Mouse (Mus musculus) embryonic facial prominence, embryonic 12.5 days (tissue): ENCODE measurements around the gene Aftph. TPM values are rescaled to one million over a fixed set of nuclear protein-coding genes. Genes with fewer than 3 reads are reported as not detected.

ENCODE experiments used
- ATAC-seq: fragments of 200-750 bp; cut with Nextera tagmentation; 2 replicates; pipeline ENCODE4 v1.8.0; 2017; ENCODE audit not compliant: insufficient number of reproducible peaks, insufficient read depth, low FRiP score, low TSS enrichment
- H3K27ac ChIP-seq: fragments of 300-500 bp; sonication (generic); 2 replicates; pipeline ENCODE4 v1.5.1; 2016; ENCODE audit warnings: mild to moderate bottlenecking
- H3K27me3 ChIP-seq: fragments of 300-500 bp; sonication (generic); 2 replicates; pipeline ENCODE4 v1.6.1; 2016; ENCODE audit warnings: mild to moderate bottlenecking, moderate library complexity
- H3K36me3 ChIP-seq: fragments of 300-500 bp; sonication (generic); 2 replicates; pipeline ENCODE4 v1.6.1; 2016; ENCODE audit warnings: mild to moderate bottlenecking
- H3K4me1 ChIP-seq: fragments of 300-500 bp; sonication (generic); 2 replicates; pipeline ENCODE4 v1.6.1; 2016
- H3K4me2 ChIP-seq: fragments of 300-500 bp; sonication (generic); replicated peaks from 2 replicates; pipeline ENCODE4 v1.6.1; 2016; ENCODE audit warnings: mild to moderate bottlenecking, moderate library complexity
- H3K4me3 ChIP-seq: fragments of 300-500 bp; sonication (generic); 2 replicates; pipeline ENCODE4 v1.5.1; 2016; ENCODE audit warnings: mild to moderate bottlenecking
- H3K9ac ChIP-seq: fragments of 300-500 bp; sonication (generic); 2 replicates; pipeline ENCODE4 v1.6.1; 2016; ENCODE audit warnings: mild to moderate bottlenecking, moderate library complexity
- H3K9me3 ChIP-seq: fragments of 300-500 bp; sonication (generic); 2 replicates; pipeline ENCODE4 v1.6.1; 2016; ENCODE audit warnings: mild to moderate bottlenecking, moderate library complexity
- WGBS: fragments of 180-500 bp; shearing (Covaris S2); methylation state at CpG from one replicate; pipeline ENCODE4 v1.1.7; 2016; 5-methylcytosine and 5-hydroxymethylcytosine counted together
- polyA plus RNA-seq: library from polyadenylated mRNA; unstranded; fragments of >200 nt; fragmentation: Nextera tagmentation; extraction: Ambion mirVana; gene quantifications from 2 replicates; pipeline ENCODE4 v1.2.1, GENCODE M21; 2016

Gene Aftph
- polyA plus RNA-seq, 1 experiment from 2014 or later, result 22.9 TPM

DNA sequence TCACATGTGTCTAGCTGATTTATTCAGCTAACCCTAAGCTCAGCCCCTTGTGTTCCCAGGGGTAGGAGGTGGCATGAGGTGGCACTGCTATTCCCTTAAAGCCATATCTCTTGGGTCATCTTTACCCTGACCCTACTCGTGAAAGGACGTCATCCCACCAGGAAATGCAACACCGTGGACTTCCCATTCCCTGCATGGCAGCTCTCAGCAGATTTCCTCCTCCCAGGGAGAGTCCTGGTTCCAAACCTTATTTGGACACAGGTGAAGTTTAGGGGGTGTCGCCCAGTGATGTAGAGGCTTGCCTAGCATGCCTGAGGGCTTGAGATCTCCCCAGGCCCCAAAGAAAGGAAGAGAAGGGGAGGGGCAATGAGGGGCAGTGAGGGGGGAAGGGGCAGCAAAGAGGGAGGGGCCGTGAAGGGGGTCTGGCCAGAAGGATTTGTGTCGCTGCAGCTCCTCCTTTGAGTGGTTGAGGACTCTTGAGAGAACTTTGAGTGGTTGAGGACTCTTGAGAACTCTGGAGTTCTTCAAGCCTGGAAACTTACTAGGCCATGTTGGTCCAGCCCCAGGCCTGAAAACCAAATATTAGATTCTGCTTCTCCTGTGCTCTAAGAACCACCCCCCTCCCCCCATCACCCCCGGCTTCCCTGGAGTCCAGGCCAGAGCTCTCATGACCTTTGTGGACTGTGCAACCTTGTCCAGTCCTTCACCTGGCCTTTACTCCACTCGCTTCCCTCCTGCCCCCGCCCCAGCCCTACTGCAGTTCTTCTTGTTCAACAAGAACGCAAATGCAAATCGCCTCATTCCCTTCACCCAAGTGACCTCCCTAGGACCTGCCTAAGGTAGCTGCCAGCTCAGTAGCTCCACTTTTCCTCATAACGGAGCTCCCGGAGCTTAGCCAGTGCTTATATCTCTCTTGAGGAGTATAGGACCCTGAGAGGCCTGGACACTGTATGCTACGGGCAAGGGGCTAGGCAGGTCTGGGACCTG, 81.0 kb downstream of the Aftph start:
- 74% methylated on average over 14 of the region's 14 CpGs for WGBS
- peaks cover 26% of the 10 kb centered on the region for H3K4me1 ChIP-seq
- H3K27ac ChIP-seq, result no peak overlapping the region
- no peak overlapping the region for H3K9ac ChIP-seq
- no peaks in the 10 kb centered on the region for H3K36me3 ChIP-seq
- no peak overlapping the region for H3K4me3 ChIP-seq
- H3K9me3 ChIP-seq, result no peaks in the 10 kb centered on the region
- H3K4me2 ChIP-seq, result no peak overlapping the region
- ATAC-seq, result no peak
- no peaks in the 10 kb centered on the region for H3K27me3 ChIP-seq

DNA sequence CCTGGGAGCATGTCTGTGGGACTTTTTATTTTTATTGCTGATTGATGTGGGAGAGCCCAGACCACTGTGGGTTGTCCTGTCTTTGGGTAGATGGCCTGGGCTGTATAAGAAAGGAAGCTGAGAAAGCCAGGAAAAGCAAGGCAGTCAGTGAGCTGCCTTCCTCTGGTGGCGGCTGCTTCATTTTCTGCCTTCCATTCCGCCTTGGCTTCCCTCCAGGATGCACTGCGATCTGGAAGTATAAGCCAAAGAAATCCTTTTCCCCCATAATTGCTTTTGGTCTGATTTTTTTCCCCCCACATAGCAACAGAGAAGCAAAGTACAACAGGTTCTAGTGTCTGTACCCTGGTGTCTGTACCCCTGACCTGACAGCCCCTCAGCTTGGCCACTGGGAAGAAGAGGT, 82.3 kb downstream of the Aftph start:
- ATAC-seq, result no peak
- Histone ChIP-seq H3K27me3 (no peaks in the 10 kb centered on the region), H3K9me3 (no peaks in the 10 kb centered on the region), H3K4me2 (no peak overlapping the region), H3K4me1 (peaks cover 39% of the 10 kb centered on the region), H3K4me3 (no peak overlapping the region), H3K9ac (no peak overlapping the region), H3K36me3 (no peaks in the 10 kb centered on the region), H3K27ac (no peak overlapping the region)
- 81% methylated on average over 3 of the region's 3 CpGs for WGBS

DNA sequence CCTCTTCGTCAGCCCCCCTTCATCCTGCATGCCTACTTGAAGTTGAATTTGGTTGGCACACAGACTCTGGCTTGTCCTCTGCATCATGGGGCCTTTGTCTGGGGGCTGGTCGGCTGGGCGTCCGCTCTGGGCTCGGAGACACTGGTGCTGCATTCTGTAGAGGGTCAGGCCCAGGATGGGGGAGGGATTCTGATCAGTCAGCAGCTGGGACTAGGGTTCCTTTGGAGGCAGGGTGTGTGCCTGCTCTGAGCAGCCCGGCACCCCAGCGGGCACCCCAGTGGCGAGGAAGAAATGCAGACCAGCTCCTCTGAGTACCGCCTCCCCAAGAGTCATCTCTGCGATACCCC, 84.7 kb downstream of the Aftph start:
- no peak for ATAC-seq
- 0 out of 2 replicates have a peak overlapping the region, but pooled peaks have one; percentile 32 for H3K9ac ChIP-seq
- no peaks in the 10 kb centered on the region for H3K9me3 ChIP-seq
- peaks cover 32% of the 10 kb centered on the region for H3K4me1 ChIP-seq
- peak overlapping the region; percentile 83 for H3K27ac ChIP-seq
- no peaks in the 10 kb centered on the region for H3K27me3 ChIP-seq
- peak overlapping the region; percentile 12 for H3K4me3 ChIP-seq
- H3K36me3 ChIP-seq, result peaks cover 4% of the 10 kb centered on the region; the same call in 1 of the 2 replicates
- H3K4me2 ChIP-seq, result peak overlapping the region; percentile 43
- 10% methylated on average over 10 of the region's 10 CpGs for WGBS

DNA sequence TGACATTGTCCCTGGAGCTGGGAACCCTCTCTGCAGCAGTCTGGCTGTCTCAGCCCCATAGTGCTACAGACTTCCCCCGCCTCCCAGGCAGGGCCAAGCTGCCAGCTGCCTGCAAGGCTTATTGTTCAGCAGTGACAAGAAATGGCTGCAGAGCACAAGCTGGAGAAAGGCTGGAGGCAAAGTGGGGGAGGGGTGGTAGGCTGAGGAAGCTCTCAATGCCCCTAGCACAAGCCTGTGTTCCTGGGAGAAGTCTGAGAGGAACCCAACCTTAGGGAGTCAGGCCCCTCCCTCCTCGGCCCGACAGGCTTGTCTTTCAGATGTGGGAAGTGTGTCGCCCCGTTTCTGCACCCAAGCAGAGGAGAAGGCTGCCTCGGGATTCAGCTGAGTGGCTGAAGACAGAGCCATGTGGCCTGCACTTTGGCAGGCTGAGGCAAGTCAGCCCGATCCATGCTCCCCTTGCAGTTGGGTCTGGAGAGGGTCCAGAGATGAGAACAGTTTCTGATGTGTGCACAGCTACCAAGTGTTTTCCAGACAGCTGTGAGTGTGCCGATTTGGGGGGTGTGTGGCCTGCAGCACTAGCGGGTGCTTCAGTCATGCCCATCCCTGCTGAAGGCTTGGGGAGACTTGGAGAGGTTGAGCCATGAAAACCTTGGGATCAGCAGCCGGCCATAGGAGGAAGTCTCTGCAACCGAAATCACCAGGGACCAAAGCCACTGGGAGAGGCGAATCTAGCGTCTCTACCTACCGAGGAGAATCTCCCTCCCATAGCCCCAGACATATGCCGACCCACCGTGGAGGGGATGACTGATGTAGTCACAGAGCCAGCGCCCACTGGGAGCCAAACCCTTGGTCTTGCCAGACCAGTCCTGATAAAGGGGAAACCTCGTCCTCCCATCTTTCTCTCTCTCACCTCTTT, 85.3 kb downstream of the Aftph start:
- Histone ChIP-seq H3K4me1 (peaks cover 38% of the 10 kb centered on the region), H3K27me3 (no peaks in the 10 kb centered on the region), H3K36me3 (peaks cover 4% of the 10 kb centered on the region; the same call in 1 of the 2 replicates), H3K4me2 (peak overlapping the region; percentile 43), H3K27ac (peak overlapping the region; percentile 83), H3K4me3 (peak overlapping the region; percentile 12), H3K9me3 (no peaks in the 10 kb centered on the region), H3K9ac (no peak overlapping the region)
- WGBS, result 10% methylated on average over 18 of the region's 18 CpGs
- peak; percentile 75 for ATAC-seq

DNA sequence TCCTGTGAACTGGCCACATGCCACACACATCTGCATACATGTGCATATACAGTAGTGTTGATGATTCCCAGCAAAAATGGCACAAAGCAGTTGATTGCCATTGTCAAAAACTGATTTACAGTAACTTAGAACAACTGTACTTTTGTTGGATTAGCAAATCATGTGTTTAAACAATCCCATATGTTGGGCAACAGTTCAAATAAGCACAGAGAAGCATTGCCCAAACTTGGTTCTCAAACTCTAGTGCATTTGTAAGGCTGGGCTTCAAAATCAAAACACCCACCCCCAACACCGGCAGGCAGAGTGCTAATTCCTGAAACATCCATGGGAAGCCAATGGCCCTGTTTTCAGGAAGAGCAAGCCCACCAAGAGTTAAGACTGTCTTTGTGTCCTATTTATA, 90.2 kb downstream of the Aftph start:
- H3K27ac ChIP-seq, result peak overlapping the region; percentile 38

DNA sequence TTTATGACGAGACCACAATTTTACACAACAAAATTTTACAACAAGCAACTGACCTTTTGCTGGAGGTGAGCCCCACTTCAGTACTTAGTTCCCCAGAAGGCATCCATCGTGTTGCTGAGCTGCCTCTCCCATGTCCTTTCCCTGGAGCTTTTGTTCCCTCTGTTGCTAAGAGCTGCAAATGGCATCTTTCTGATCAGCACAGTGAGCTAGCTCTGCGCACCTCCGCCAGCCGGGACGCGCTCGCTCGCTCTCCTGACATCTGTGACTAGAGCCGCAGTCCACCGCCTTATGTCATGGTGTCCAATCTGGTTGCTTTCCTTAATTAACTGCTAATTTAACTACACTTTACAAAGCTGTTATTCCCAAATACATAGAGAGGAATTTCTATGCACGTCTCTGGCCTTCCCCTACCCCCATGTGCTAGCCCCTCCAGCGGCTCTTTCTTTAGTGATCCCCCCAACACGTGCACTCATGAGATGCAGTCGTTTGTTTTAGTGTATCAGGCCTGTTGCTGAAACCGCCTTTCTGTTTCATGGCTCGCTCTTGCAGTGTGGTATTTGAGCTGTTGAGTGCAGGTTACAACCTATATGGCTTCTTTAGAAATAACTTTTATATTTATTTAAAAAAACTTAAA, 91.3 kb downstream of the Aftph start:
- Histone ChIP-seq H3K27ac (0 out of 2 replicates have a peak overlapping the region, but pooled peaks have one; percentile 30), H3K4me2 (no peak overlapping the region), H3K27me3 (no peaks in the 10 kb centered on the region), H3K4me3 (no peak overlapping the region), H3K9me3 (no peaks in the 10 kb centered on the region), H3K36me3 (peaks cover 10% of the 10 kb centered on the region), H3K9ac (no peak overlapping the region), H3K4me1 (peaks cover 51% of the 10 kb centered on the region)
- no peak for ATAC-seq
- WGBS, result 72% methylated on average over 17 of the region's 17 CpGs

More for the DNA sequence above, 90.2 kb downstream of the Aftph start:
- 44% methylated on average over 1 of the region's 1 CpGs for WGBS
- Histone ChIP-seq H3K4me2 (no peak overlapping the region), H3K9ac (no peak overlapping the region), H3K9me3 (no peaks in the 10 kb centered on the region), H3K27me3 (no peaks in the 10 kb centered on the region), H3K4me1 (peaks cover 54% of the 10 kb centered on the region), H3K4me3 (no peak overlapping the region), H3K36me3 (peaks cover 10% of the 10 kb centered on the region)
- no peak for ATAC-seq

DNA sequence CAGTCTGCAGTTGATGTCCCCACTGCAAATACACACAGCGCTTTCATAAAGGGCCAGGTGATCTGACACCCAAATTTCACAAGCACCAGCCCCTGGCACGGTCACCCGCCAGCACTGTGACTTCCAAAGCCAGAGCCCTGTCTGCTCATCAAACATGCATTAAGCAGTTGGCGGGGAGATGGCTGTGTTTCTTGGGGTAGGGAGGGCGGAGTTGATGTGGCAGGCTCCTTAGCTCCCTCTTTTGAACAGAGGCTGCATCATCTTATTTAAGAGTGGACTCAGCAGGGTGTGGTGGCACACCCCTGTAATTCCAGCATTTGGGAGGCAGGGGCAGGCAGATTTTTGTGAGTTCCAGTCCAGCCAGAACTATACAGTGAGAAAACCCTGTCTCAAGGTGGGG, 91.9 kb downstream of the Aftph start:
- no peaks in the 10 kb centered on the region for H3K9me3 ChIP-seq
- no peak overlapping the region for H3K4me2 ChIP-seq
- H3K36me3 ChIP-seq, result peaks cover 10% of the 10 kb centered on the region
- no peak overlapping the region for H3K27ac ChIP-seq
- no peaks in the 10 kb centered on the region for H3K27me3 ChIP-seq
- 71% methylated on average over 5 of the region's 5 CpGs for WGBS
- H3K4me3 ChIP-seq, result no peak overlapping the region
- peaks cover 51% of the 10 kb centered on the region for H3K4me1 ChIP-seq
- no peak for ATAC-seq
- no peak overlapping the region for H3K9ac ChIP-seq

DNA sequence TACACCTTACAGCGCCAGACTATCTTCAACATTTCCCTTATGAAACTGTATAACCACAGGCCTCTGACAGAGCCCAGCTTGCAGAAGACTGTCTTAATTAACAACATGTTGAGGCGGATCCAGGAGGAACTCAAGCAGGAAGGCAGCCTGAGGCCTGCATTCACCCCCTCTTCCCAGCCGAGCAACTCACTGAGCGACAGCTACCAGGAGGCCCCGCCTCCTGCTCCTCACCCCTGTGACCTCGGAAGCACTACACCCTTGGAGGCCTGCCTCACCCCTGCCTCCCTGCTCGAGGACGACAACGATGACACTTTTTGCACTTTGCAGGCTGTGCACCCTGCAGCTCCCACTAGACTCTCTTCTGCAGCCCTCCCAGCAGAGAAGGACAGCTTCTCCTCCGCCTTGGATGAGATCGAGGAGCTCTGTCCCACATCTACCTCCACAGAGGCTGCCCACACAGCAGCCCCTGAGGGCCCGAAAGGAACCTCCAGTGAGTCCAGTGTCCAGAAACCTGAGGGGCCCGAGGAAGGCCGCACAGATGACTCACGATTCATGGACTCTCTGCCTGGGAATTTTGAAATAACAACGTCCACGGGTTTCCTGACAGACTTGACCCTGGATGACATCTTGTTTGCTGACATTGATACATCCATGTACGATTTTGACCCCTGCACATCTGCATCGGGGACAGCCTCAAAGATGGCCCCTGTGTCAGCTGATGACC, 93.3 kb downstream of the Aftph start:
- H3K27ac ChIP-seq, result peak overlapping the region; percentile 76
- no peak overlapping the region for H3K4me3 ChIP-seq
- no peaks in the 10 kb centered on the region for H3K9me3 ChIP-seq
- no peak overlapping the region for H3K4me2 ChIP-seq
- peaks cover 10% of the 10 kb centered on the region for H3K36me3 ChIP-seq
- no peaks in the 10 kb centered on the region for H3K27me3 ChIP-seq
- peaks cover 59% of the 10 kb centered on the region for H3K4me1 ChIP-seq
- peak; percentile 47; the same call in 1 of the 2 replicates for ATAC-seq
- H3K9ac ChIP-seq, result no peak overlapping the region
- 26% methylated on average over 19 of the region's 19 CpGs for WGBS

DNA sequence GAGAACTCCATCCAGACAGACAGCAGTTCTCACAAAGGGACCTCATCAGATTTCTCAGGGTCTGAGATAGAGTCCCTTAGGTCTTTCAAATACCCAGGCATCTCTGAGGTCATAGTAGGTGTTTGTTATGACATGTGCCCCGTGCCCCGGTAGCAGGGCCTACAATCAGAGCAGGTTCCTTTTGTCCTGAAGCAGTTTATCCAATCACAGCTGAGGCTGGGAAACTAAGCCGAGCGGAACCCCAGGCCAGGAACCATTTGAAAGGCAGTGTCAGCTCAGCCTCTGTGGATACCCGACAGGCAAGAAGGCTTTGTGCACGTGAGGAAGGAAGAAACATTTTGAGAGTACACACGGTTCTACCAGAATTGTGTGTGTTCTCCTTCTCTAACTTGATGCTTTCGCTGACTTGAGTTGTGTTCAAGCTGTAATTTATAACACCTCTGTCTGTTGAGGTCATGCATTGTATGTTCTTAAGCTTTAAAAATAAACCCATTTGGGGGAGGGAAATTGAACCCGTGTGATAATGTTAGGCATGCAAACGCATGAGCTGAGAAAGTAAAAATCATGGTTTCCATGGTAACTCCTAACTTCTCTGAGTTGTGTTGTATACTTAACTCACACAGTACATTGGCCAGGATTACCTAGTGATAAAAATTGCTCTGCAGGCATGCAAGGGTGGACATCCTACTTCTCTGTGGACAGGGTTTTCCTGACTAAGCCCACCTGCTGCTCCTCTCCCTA, 94.2 kb downstream of the Aftph start:
- H3K4me1 ChIP-seq, result peaks cover 60% of the 10 kb centered on the region
- H3K36me3 ChIP-seq, result peaks cover 6% of the 10 kb centered on the region
- no peak for ATAC-seq
- no peaks in the 10 kb centered on the region for H3K9me3 ChIP-seq
- H3K9ac ChIP-seq, result no peak overlapping the region
- H3K4me3 ChIP-seq, result no peak overlapping the region
- no peak overlapping the region for H3K4me2 ChIP-seq
- H3K27ac ChIP-seq, result peak overlapping the region; percentile 76
- 26% methylated on average over 10 of the region's 10 CpGs for WGBS
- no peaks in the 10 kb centered on the region for H3K27me3 ChIP-seq

DNA sequence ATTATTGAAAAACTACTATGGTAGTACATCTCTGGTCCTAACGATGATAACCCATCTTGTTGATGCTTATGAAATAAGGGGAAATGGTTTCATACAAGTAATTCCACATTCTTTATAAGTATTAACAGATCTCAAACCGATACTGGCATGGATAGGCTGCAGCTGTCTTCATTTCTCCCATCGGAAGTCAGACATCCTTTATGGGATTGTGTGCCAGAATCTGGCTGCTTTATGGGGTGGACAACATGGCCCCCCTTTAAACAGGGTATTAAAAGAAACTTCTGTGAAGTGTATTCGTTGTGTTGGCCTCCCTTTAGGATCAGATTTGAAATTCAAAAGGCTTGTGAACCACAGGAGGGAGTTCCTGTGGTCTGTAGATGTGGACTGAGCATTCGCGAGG, 95.2 kb downstream of the Aftph start:
- H3K4me1 ChIP-seq, result peaks cover 55% of the 10 kb centered on the region
- no peaks in the 10 kb centered on the region for H3K27me3 ChIP-seq
- H3K9ac ChIP-seq, result no peak overlapping the region
- peaks cover 6% of the 10 kb centered on the region for H3K36me3 ChIP-seq
- H3K27ac ChIP-seq, result peak overlapping the region; percentile 32; the same call in 1 of the 2 replicates
- ATAC-seq, result no peak
- no peak overlapping the region for H3K4me3 ChIP-seq
- H3K4me2 ChIP-seq, result no peak overlapping the region
- WGBS, result 58% methylated on average over 6 of the region's 6 CpGs
- H3K9me3 ChIP-seq, result no peaks in the 10 kb centered on the region
